In the genomic region with DNA sequence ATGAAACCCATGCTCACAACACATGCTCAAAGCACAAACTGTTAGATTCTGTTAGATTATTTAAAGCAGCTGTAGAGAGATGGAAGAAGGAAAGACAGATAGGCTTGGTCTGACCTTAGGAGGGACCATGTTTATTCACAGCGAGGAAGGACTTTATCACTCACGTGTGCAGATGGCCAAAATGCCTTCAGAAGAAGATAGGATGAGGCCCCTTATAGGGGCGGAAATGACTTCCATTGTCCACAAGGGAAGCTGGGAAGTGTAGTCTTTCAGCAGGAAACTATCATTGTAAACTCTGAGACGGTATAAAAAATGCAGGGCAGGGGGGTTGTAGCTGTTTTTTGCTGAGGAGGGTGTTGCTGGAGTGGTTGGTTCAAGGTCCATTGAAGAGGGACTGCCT, we compare ENCODE assay signal across 8 mouse cellular contexts. TPM values are rescaled to one million over a fixed set of nuclear protein-coding genes. Genes with fewer than 3 reads are reported as not detected.
DNase-seq lines count a peak whose midpoint lies in the region; ATAC-seq and TF ChIP-seq lines count a peak whose summit lies in the region.

A gene (minus strand): TSS at position 199 of the 400 bp plus-strand sequence.

- peak; percentile 66 for TF ChIP-seq POLR2A in embryonic fibroblast, embryonic 13.5 days (IDR thresholded peaks at IDR 0.05; ENCODE audit: low read depth, low read length)

- intact Hi-C loops in left cerebral cortex, postnatal 14 days (cut with DNase I), result no loop called here

- TF ChIP-seq EP300 in lung, postnatal 0 days (IDR thresholded peaks at IDR 0.05), result peak; percentile 57; the same call in 1 of the 2 replicates

- H3K27me3 ChIP-seq in hindbrain, postnatal 0 days (ENCODE audit: insufficient read depth, low read length), result no peaks in the 10 kb centered on the region
- H3K27me3 ChIP-seq in lung, postnatal 0 days (replicated peaks; ENCODE audit: insufficient read depth, low read length), result no peaks in the 10 kb centered on the region

- peaks cover 4% of the 10 kb centered on the region; the same call in 1 of the 2 replicates for H3K4me1 ChIP-seq in embryonic fibroblast, embryonic 13.5 days (ENCODE audit: control insufficient read depth, insufficient read depth, low read length)
- no peaks in the 10 kb centered on the region for H3K4me1 ChIP-seq in hindbrain, postnatal 0 days (ENCODE audit: insufficient read depth, low read length)
- no peaks in the 10 kb centered on the region for H3K4me1 ChIP-seq in lung, postnatal 0 days (ENCODE audit: insufficient read depth, low read depth, low read length)

- no peak within 1 kb of the TSS for H3K9ac ChIP-seq in hindbrain, postnatal 0 days (replicated peaks; ENCODE audit: low read length)
- 0 out of 2 replicates have a peak within 1 kb of the TSS, but pooled peaks have one; percentile 8 for H3K9ac ChIP-seq in lung, postnatal 0 days (replicated peaks; ENCODE audit: low read depth)

- H3K36me3 ChIP-seq in hindbrain, postnatal 0 days (ENCODE audit: insufficient read depth, low read length), result no peaks in the 10 kb centered on the region
- no peaks in the 10 kb centered on the region for H3K36me3 ChIP-seq in lung, postnatal 0 days (ENCODE audit: insufficient read depth, low read length)

- WGBS in hindbrain, postnatal 0 days, result 63% methylated on average over 4 of the region's 4 CpGs
- 29% methylated on average over 4 of the region's 4 CpGs for WGBS in lung, postnatal 0 days

- no peaks in the 10 kb centered on the region for H3K9me3 ChIP-seq in hindbrain, postnatal 0 days (ENCODE audit: low read length)
- H3K9me3 ChIP-seq in lung, postnatal 0 days (ENCODE audit: low read length), result no peaks in the 10 kb centered on the region

- no peak for ATAC-seq in hindbrain, postnatal 0 days
- ATAC-seq in lung, postnatal 0 days, result peak; percentile 79

- peak within 1 kb of the TSS; percentile 41 for H3K4me3 ChIP-seq in embryonic fibroblast, embryonic 13.5 days (ENCODE audit: insufficient read depth, low read length)
- H3K4me3 ChIP-seq in hindbrain, postnatal 0 days (ENCODE audit: low read length), result no peak within 1 kb of the TSS
- H3K4me3 ChIP-seq in lung, postnatal 0 days (ENCODE audit: low read depth, low read length), result peak within 1 kb of the TSS; percentile 35

- peak within 1 kb of the TSS; percentile 31; the same call in 1 of the 2 replicates for H3K27ac ChIP-seq in embryonic fibroblast, embryonic 13.5 days (ENCODE audit: insufficient read depth, low read length)
- H3K27ac ChIP-seq in hindbrain, postnatal 0 days, result peak within 1 kb of the TSS; percentile 20; the same call in 1 of the 2 replicates
- peak within 1 kb of the TSS; percentile 39 for H3K27ac ChIP-seq in lung, postnatal 0 days (ENCODE audit: low read length)

- no peak for TF ChIP-seq CTCF in embryonic fibroblast, embryonic 13.5 days (IDR thresholded peaks at IDR 0.05; ENCODE audit: borderline replicate concordance, insufficient read depth, low read length)
- no peak for TF ChIP-seq CTCF in hindbrain, postnatal 0 days (IDR thresholded peaks at IDR 0.05; ENCODE audit: low read depth)
- no peak for TF ChIP-seq CTCF in lung, postnatal 0 days (IDR thresholded peaks at IDR 0.05)

- peak within 1 kb of the TSS; percentile 38 for H3K4me2 ChIP-seq in hindbrain, postnatal 0 days (ENCODE audit: low read depth, low read length)
- peak within 1 kb of the TSS; percentile 50 for H3K4me2 ChIP-seq in lung, postnatal 0 days (replicated peaks; ENCODE audit: low read depth, low read length)

- DNase-seq in thymus, postnatal 25 days, result peak; percentile 5
- no peak for DNase-seq in thymus, adult 18-20 months
- no peak for DNase-seq in hindbrain, postnatal 0 days (ENCODE audit: low spot score)
- DNase-seq in lung, postnatal 0 days (ENCODE audit: low spot score), result peak; percentile 77
- no peak for DNase-seq in right cerebral cortex, postnatal 4 days
- no peak for DNase-seq in left cerebral cortex, postnatal 14 days (ENCODE audit: low spot score in 2 of 2)
- no peak for DNase-seq in cerebellum, adult 8-10 months

RNA-seq across cellular contexts. Expression of the gene that starts here (rescaled TPM):
- 71.4 and 91.8 TPM in 2 replicates for polyA plus RNA-seq in embryonic fibroblast, embryonic 13.5 days (2011; ENCODE audit: insufficient read length, low read depth, missing spikeins)
- total RNA-seq in hindbrain, postnatal 0 days (2014; rRNA removed), result 9.5 and 10.7 TPM in 2 replicates
- polyA plus RNA-seq in hindbrain, postnatal 0 days (2015; fragmentation: Nextera tagmentation; extraction: Ambion mirVana), result 13.1 and 15.3 TPM in 2 replicates
- polyA plus RNA-seq in lung, postnatal 0 days (2015; fragmentation: Nextera tagmentation; extraction: Ambion mirVana), result 35.7 and 41.4 TPM in 2 replicates
- total RNA-seq in left cerebral cortex, postnatal 14 days (2021), result 1 to 10 TPM; 6.5 to 7.2 TPM

Comparison
In these comparisons a context has a peak if more than half of its experiments do, and no peak if none do; other contexts are left out.
1. DNase-seq: peak in thymus, postnatal 25 days (single experiment) and lung, postnatal 0 days (single experiment); none in thymus, adult 18-20 months (0 of 2), hindbrain, postnatal 0 days (single experiment), right cerebral cortex, postnatal 4 days (single experiment), left cerebral cortex, postnatal 14 days (0 of 2) and cerebellum, adult 8-10 months (single experiment).
2. Peak in every context shown above with its lines, with median percentiles within 50 percentile points of each other: H3K27ac ChIP-seq.